Mouse (Mus musculus): Measurements from ENCODE around the gene Erf. TPM values are rescaled to one million over a fixed set of nuclear protein-coding genes. Genes with fewer than 3 reads are reported as not detected.
A peak's percentile ranks its signal among the peaks of the same experiment; 100 is the strongest.

The Erf gene
- polyA plus RNA-seq, 1 experiment from 2014 or later = 5.7 TPM

DNA sequence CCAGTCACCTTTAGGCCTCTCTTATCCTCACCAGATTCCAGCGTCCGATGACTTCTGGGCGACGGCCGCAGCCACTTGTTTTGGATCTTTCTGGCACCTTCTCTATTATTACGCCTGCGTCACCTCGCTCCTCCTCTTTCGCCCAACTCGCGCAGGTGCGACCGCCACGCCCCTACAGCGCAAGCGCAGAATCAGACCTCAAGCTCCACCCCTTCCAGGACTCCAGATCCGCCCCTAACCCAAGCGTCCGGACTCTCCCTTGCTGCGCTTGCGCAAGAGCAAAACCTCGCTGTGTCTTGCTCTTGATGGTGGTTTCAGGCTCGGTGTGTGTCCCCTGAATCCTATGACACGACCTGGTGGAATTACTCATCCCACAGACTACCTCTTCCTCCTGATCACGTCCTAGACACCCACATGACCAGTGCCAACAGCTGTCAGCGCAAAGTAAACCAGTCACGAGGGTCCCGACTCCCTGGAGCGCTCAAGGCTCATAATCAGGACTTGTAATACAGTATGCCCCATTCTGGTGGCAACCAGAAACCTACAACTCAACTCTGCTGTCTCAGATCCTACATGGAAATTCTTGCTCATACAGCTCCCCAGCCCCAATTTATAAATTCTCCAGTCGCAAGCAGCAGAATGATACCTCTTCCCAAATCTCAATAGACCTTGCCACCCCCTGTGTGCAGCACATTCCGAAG lies 30.7 kb downstream of the Erf start:
- peak overlapping the region; percentile 94 for H3K4me2 ChIP-seq (replicated peaks)
- H3K27ac ChIP-seq = peak overlapping the region; percentile 78
- no peaks in the 10 kb centered on the region for H3K27me3 ChIP-seq (ENCODE audit: control insufficient read depth, insufficient read depth, low read length)
- peaks cover 30% of the 10 kb centered on the region for H3K4me1 ChIP-seq (replicated peaks; ENCODE audit: control insufficient read depth, insufficient read depth, low read length)
- H3K9ac ChIP-seq = peak overlapping the region; percentile 77
- H3K36me3 ChIP-seq (replicated peaks; ENCODE audit: control insufficient read depth, insufficient read depth) = peaks cover 36% of the 10 kb centered on the region; the same call in 1 of the 2 replicates
- WGBS = 4% methylated on average over 31 of the region's 31 CpGs
- no peaks in the 10 kb centered on the region for H3K9me3 ChIP-seq (ENCODE audit: control insufficient read depth, low read length)
- DNase-seq (ENCODE audit: low spot score) (peak; percentile 95), ATAC-seq (ENCODE audit: low FRiP score) (peak; percentile 67)
- H3K4me3 ChIP-seq (replicated peaks; ENCODE audit: low read length) = peak overlapping the region; percentile 81

DNA sequence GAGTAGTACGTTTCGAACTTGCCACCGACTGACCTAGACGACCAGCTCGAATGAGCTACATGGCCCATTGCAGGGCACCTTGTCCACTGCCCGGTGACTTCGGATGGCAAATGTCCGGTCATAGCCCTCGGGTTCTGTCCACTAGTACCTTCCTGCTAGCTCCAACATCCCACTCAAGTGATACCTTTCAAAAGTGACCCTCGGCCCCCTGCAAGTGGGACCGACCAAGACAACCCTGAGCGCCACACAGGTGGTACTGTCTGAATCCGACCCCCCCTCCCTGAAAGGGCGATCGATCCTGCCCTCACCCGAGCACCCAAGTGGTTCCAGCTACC lies 31.2 kb downstream of the Erf start:
- under 1% methylated on average over 16 of the region's 16 CpGs for WGBS
- no peaks in the 10 kb centered on the region for H3K27me3 ChIP-seq (ENCODE audit: control insufficient read depth, insufficient read depth, low read length)
- ATAC-seq (ENCODE audit: low FRiP score) = peak; percentile 12; the same call in 1 of the 2 replicates

DNA sequence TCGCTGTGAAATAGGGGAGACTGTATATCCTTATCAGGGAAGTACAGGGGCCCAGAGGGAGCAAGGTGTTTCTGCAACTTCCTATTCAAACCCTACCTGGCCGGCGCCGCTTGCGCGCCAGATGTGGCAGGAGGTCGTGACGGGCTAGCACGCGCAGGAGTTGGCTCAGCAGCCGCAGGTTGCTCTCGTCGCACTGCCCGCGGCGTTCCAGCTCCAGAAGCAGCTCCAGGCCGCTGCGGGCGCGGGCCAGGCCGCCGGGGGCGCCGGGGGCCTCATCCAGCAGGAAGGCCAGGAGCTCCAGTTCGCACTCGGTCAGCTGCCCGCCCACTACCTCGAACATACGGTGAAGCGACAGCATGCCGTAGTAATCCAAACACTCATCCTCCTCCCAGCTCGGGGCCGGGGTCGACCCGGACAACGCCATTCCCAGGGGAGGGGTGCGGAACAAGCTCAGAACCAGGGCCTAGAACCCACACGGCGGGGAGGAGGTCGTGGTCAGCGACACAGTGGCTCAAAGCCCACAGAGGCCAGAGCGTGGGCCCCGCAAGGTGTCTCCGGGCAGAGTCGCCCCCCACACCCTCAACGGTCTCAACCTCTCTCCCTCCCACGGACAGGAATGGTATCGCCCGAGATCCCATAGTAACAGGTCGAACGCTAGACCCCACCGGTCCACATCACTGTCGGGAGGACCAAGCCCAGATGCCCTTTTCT lies 31.7 kb downstream of the Erf start:
- WGBS = under 1% methylated on average over 53 of the region's 53 CpGs
- H3K36me3 ChIP-seq (replicated peaks; ENCODE audit: control insufficient read depth, insufficient read depth) = peaks cover 36% of the 10 kb centered on the region
- no peaks in the 10 kb centered on the region for H3K9me3 ChIP-seq (ENCODE audit: control insufficient read depth, low read length)
- H3K27me3 ChIP-seq (ENCODE audit: control insufficient read depth, insufficient read depth, low read length) = no peaks in the 10 kb centered on the region
- peaks cover 30% of the 10 kb centered on the region for H3K4me1 ChIP-seq (replicated peaks; ENCODE audit: control insufficient read depth, insufficient read depth, low read length)
- ATAC-seq (ENCODE audit: low FRiP score) (0 out of 2 replicates have a peak, but pooled peaks have one; percentile 15), DNase-seq (ENCODE audit: low spot score) (peak; percentile 68)
- peak overlapping the region; percentile 94 for H3K4me2 ChIP-seq (replicated peaks)
- H3K4me3 ChIP-seq (replicated peaks; ENCODE audit: low read length) = peak overlapping the region; percentile 81
- peak overlapping the region; percentile 77 for H3K9ac ChIP-seq
- H3K27ac ChIP-seq = peak overlapping the region; percentile 78

More for the DNA sequence above, 31.2 kb downstream of the Erf start:
- no peaks in the 10 kb centered on the region for H3K9me3 ChIP-seq (ENCODE audit: control insufficient read depth, low read length)
- H3K4me3 ChIP-seq (replicated peaks; ENCODE audit: low read length) = peak overlapping the region; percentile 81
- no peak for DNase-seq (ENCODE audit: low spot score)
- peaks cover 30% of the 10 kb centered on the region for H3K4me1 ChIP-seq (replicated peaks; ENCODE audit: control insufficient read depth, insufficient read depth, low read length)
- peak overlapping the region; percentile 78 for H3K27ac ChIP-seq
- peak overlapping the region; percentile 94 for H3K4me2 ChIP-seq (replicated peaks)
- peak overlapping the region; percentile 77 for H3K9ac ChIP-seq
- H3K36me3 ChIP-seq (replicated peaks; ENCODE audit: control insufficient read depth, insufficient read depth) = peaks cover 35% of the 10 kb centered on the region

DNA sequence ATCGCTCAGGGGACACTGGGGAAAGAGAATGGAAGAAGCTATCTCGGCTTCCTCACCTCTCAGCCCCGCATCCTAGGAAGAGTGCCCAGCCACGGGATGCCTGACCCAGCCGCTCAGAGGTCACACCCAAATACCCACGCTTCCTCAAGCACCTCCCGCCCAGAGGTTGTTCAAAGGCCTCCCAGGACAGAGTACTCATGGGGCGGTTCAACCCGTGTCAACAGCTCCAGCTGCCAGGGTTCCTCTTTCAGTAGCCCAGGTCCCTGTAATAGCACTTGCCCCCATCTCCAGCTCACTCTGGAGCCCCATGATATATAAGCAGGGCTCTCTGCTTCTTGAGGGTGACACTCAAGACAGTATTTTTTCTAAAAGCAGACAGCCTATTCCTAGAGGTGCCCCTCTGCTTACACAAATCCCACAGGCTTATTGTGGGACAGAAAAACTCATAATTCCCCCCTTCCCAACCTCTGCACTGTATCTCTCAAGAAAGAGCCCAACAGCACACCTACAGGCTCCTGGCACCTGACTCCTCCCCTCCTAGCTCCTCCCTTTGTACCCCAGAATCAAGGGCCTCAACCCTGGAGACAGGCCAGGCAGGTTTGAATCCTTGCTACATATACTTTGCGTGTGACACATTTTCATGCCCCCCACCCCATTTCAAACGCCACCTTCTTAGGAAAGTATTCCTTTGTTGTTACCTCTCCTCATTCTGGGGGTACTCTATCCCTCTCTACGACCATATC lies 32.7 kb downstream of the Erf start:
- Histone ChIP-seq H3K9me3 (ENCODE audit: control insufficient read depth, low read length) (no peaks in the 10 kb centered on the region), H3K9ac (0 out of 2 replicates have a peak overlapping the region, but pooled peaks have one; percentile 77), H3K27me3 (ENCODE audit: control insufficient read depth, insufficient read depth, low read length) (no peaks in the 10 kb centered on the region), H3K4me2 (replicated peaks) (peak overlapping the region; percentile 94), H3K27ac (no peak overlapping the region), H3K4me1 (replicated peaks; ENCODE audit: control insufficient read depth, insufficient read depth, low read length) (peaks cover 30% of the 10 kb centered on the region), H3K4me3 (replicated peaks; ENCODE audit: low read length) (peak overlapping the region; percentile 81; the same call in 1 of the 2 replicates), H3K36me3 (replicated peaks; ENCODE audit: control insufficient read depth, insufficient read depth) (peaks cover 43% of the 10 kb centered on the region)
- DNase-seq (ENCODE audit: low spot score) (no peak), ATAC-seq (ENCODE audit: low FRiP score) (no peak)
- 77% methylated on average over 12 of the region's 12 CpGs for WGBS

DNA sequence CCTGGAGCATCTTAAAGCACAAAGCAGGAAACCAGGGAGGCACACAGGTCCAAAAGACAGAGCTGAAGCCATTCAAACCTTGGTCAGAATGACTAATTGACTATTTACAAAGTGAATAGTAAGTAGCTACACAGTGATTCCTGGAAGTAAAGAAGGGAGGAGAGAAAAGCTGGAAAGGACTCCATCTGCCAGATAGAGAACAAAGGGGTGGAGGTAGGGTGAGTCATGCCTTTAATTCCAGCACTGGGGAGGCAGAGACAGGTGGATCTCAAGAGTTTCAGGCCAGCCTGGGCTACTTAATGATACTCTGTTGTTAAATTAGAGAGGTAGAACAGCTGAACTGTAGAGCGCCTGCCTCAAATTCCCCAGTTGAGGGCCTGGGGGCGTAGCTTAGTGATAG lies 36.4 kb downstream of the Erf start:
- no peak overlapping the region for H3K9ac ChIP-seq
- WGBS = 89% methylated on average over 2 of the region's 2 CpGs
- DNase-seq (ENCODE audit: low spot score) = no peak
- peaks cover 9% of the 10 kb centered on the region for H3K4me1 ChIP-seq (replicated peaks; ENCODE audit: control insufficient read depth, insufficient read depth, low read length)
- peaks cover 76% of the 10 kb centered on the region for H3K36me3 ChIP-seq (replicated peaks; ENCODE audit: control insufficient read depth, insufficient read depth)
- H3K27ac ChIP-seq = no peak overlapping the region
- no peak overlapping the region for H3K4me2 ChIP-seq (replicated peaks)
- no peaks in the 10 kb centered on the region for H3K9me3 ChIP-seq (ENCODE audit: control insufficient read depth, low read length)
- no peak overlapping the region for H3K4me3 ChIP-seq (replicated peaks; ENCODE audit: low read length)
- ATAC-seq (ENCODE audit: low FRiP score) = no peak
- no peaks in the 10 kb centered on the region for H3K27me3 ChIP-seq (ENCODE audit: control insufficient read depth, insufficient read depth, low read length)

DNA sequence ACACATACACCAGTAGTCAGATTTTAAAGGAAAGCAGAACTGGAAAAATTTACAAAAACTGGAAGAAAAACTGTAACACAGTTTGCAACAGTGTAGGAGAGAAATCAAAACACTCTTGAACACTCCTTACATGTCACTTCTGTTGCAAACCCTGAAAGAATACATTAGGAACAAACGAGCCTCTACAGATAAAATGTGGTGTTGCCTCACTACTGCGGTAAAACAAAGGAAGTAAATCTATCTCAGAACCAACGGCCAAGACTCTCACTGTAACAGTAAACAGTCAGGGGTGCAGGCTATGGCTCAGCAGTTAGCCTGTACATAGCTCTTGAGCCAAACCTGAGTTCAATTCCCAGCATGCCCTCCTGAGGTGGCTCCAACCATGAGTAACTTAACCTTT lies 37.5 kb downstream of the Erf start:
- Histone ChIP-seq H3K4me2 (replicated peaks) (no peak overlapping the region), H3K27me3 (ENCODE audit: control insufficient read depth, insufficient read depth, low read length) (no peaks in the 10 kb centered on the region), H3K27ac (no peak overlapping the region), H3K4me1 (replicated peaks; ENCODE audit: control insufficient read depth, insufficient read depth, low read length) (peaks cover under 1% of the 10 kb centered on the region; the same call in 1 of the 2 replicates), H3K36me3 (replicated peaks; ENCODE audit: control insufficient read depth, insufficient read depth) (peaks cover 87% of the 10 kb centered on the region), H3K4me3 (replicated peaks; ENCODE audit: low read length) (no peak overlapping the region), H3K9ac (no peak overlapping the region), H3K9me3 (ENCODE audit: control insufficient read depth, low read length) (no peaks in the 10 kb centered on the region)
- 88% methylated on average over 3 of the region's 3 CpGs for WGBS
- no peak for ATAC-seq (ENCODE audit: low FRiP score)
- no peak for DNase-seq (ENCODE audit: low spot score)

DNA sequence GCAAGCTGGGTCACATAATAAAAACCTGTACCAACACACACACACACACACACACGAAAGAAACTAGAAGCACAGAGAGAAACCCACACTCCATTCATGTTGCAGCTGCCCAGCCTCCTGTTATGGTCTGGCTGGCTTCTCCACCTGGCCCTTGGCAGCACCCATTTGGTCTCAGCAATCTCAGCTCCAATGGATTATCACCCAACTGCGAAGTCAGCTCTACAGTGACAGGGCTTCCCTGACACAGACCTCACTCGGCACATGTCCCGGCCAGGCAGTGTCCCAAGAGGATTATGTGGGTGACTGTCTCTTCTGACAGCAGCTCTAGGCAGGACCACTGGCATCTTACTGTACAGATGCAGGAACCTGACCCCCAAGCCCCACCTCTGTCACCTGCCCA lies 40.1 kb downstream of the Erf start:
- no peaks in the 10 kb centered on the region for H3K27me3 ChIP-seq (ENCODE audit: control insufficient read depth, insufficient read depth, low read length)
- no peak overlapping the region for H3K27ac ChIP-seq
- no peaks in the 10 kb centered on the region for H3K9me3 ChIP-seq (ENCODE audit: control insufficient read depth, low read length)
- H3K4me2 ChIP-seq (replicated peaks) = no peak overlapping the region
- no peak for DNase-seq (ENCODE audit: low spot score)
- WGBS = 94% methylated on average over 4 of the region's 4 CpGs
- no peak overlapping the region for H3K4me3 ChIP-seq (replicated peaks; ENCODE audit: low read length)
- no peak overlapping the region for H3K9ac ChIP-seq
- H3K4me1 ChIP-seq (replicated peaks; ENCODE audit: control insufficient read depth, insufficient read depth, low read length) = no peaks in the 10 kb centered on the region
- peaks cover 85% of the 10 kb centered on the region for H3K36me3 ChIP-seq (replicated peaks; ENCODE audit: control insufficient read depth, insufficient read depth)
- no peak for ATAC-seq (ENCODE audit: low FRiP score)

DNA sequence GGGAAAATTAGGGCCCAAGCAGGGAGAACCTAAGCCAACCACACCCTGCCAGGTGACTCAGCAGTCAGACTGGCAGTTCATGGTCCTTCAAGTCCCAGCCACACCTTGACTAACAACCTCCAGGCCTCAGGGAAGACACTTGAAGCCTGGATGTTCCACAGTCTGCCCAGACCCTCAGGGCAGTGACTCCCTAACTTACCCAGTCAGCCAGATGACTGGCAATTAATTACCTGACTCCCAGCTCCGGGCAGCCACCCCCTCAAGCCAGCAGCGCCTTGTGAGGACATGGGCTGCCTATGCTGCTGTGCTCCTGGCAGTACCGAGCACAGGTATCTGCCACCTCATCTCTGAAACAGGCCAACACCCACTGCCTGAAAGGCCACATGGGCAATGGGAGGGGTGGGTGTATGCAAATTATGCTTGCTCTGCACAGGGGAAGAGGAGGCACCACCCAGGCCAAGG lies 41.4 kb downstream of the Erf start:
- Histone ChIP-seq H3K4me2 (replicated peaks) (no peak overlapping the region), H3K4me3 (replicated peaks; ENCODE audit: low read length) (no peak overlapping the region), H3K36me3 (replicated peaks; ENCODE audit: control insufficient read depth, insufficient read depth) (peaks cover 83% of the 10 kb centered on the region), H3K4me1 (replicated peaks; ENCODE audit: control insufficient read depth, insufficient read depth, low read length) (no peaks in the 10 kb centered on the region), H3K27ac (no peak overlapping the region), H3K27me3 (ENCODE audit: control insufficient read depth, insufficient read depth, low read length) (no peaks in the 10 kb centered on the region), H3K9ac (no peak overlapping the region), H3K9me3 (ENCODE audit: control insufficient read depth, low read length) (no peaks in the 10 kb centered on the region)
- no peak for DNase-seq (ENCODE audit: low spot score)
- ATAC-seq (ENCODE audit: low FRiP score) = no peak
- WGBS = 93% methylated on average over 3 of the region's 3 CpGs
